Mouse (Mus musculus) CH12.LX (cell line): ENCODE measurements around the gene Was. TPM values are rescaled to one million over a fixed set of nuclear protein-coding genes. Genes with fewer than 3 reads are reported as not detected.

Experiments
- DNase-seq: peaks from one replicate; pipeline ENCODE4 v3.0.0-alpha.2; 2013; ENCODE audit errors: extremely low read depth
- H3K27ac ChIP-seq: 2 replicates; pipeline ENCODE4 v1.5.1; 2012; ENCODE audit warnings: low read depth, mild to moderate bottlenecking, control low read depth, moderate library complexity; ENCODE audit not compliant: insufficient read depth
- H3K27me3 ChIP-seq: replicated peaks from 2 replicates; pipeline ENCODE3; 2012; ENCODE audit warnings: inconsistent platforms
- H3K36me3 ChIP-seq, 2 experiments: replicated peaks in 1 of 2; 2 replicates each; pipeline versions ENCODE3 to v1.6.1; 2012; ENCODE audit warnings: inconsistent platforms in 1 of 2, low read length in 1 of 2, mild to moderate bottlenecking in 1 of 2, mixed read lengths in 1 of 2, moderate library complexity in 1 of 2; ENCODE audit not compliant: control insufficient read depth in 1 of 2, insufficient read depth in 1 of 2
- H3K4me1 ChIP-seq, 2 experiments: 2 replicates each; pipeline ENCODE4 v1.6.1; 2012; ENCODE audit warnings: inconsistent platforms in 1 of 2, moderate library complexity in 1 of 2; ENCODE audit not compliant: insufficient read depth in 2 of 2, control insufficient read depth in 1 of 2
- H3K4me2 ChIP-seq: 2 replicates; pipeline ENCODE4 v1.6.1; 2012; ENCODE audit warnings: low read depth, mild to moderate bottlenecking, control low read depth; ENCODE audit not compliant: poor library complexity, insufficient read depth, severe bottlenecking
- H3K4me3 ChIP-seq, 3 experiments: fragments of 150-350 bp in 1 of 3; sonication (generic) in 1 of 3; replicated peaks in 1 of 3; 2 replicates each; pipeline versions ENCODE3 to v1.5.1; 2011 to 2012; ENCODE audit warnings: low read depth in 2 of 3, low read length in 2 of 3, mild to moderate bottlenecking in 2 of 3, moderate library complexity in 2 of 3, control low read depth in 1 of 3, improper control_type of control experiment in 1 of 3, inconsistent platforms in 1 of 3, mixed read lengths in 1 of 3; ENCODE audit not compliant: poor library complexity in 1 of 3
- H3K79me2 ChIP-seq: replicated peaks from 2 replicates; pipeline ENCODE4 v1.6.1; 2012; ENCODE audit warnings: mild to moderate bottlenecking, moderate library complexity; ENCODE audit not compliant: control insufficient read depth, poor library complexity, insufficient read depth, severe bottlenecking; ENCODE audit errors: extremely low read depth
- H3K9ac ChIP-seq: 2 replicates; pipeline ENCODE4 v1.6.1; 2012; ENCODE audit warnings: low read depth, mild to moderate bottlenecking, control low read depth, moderate library complexity; ENCODE audit not compliant: insufficient read depth
- H3K9me3 ChIP-seq: replicated peaks from 2 replicates; pipeline ENCODE3; 2012; ENCODE audit warnings: low read length, inconsistent platforms, mixed read lengths
- CHD2 ChIP-seq: IDR thresholded peaks from 2 replicates; pipeline ENCODE4 v1.6.1; 2011; ENCODE audit warnings: low read length, improper control_type of control experiment
- CTCF ChIP-seq, 2 experiments: IDR thresholded peaks in 1 of 2; conservative IDR thresholded peaks in 1 of 2; 2 replicates each; pipeline ENCODE4 v1.5.1; 2011 to 2012; ENCODE audit warnings: low read depth in 2 of 2, low read length in 2 of 2, improper control_type of control experiment in 1 of 2, inconsistent platforms in 1 of 2, mild to moderate bottlenecking in 1 of 2, moderate library complexity in 1 of 2
- E2F4 ChIP-seq: IDR thresholded peaks from 2 replicates; pipeline ENCODE4 v1.6.1; 2011; ENCODE audit warnings: low read depth, low read length, improper control_type of control experiment; ENCODE audit not compliant: insufficient replicate concordance
- ELF1 ChIP-seq: IDR thresholded peaks from 2 replicates; pipeline ENCODE4 v1.6.1; 2014; ENCODE audit warnings: low read depth, mild to moderate bottlenecking, inconsistent platforms, low read length, improper control_type of control experiment
- JUND ChIP-seq: conservative IDR thresholded peaks from 2 replicates; pipeline ENCODE4 v1.6.1; 2011; ENCODE audit warnings: low read depth, low read length, improper control_type of control experiment
- KAT2A ChIP-seq: IDR thresholded peaks from 2 replicates; pipeline ENCODE4 v1.6.1; 2012; ENCODE audit warnings: low read length, improper control_type of control experiment, inconsistent platforms; ENCODE audit not compliant: insufficient replicate concordance
- MAFK ChIP-seq: IDR thresholded peaks from 2 replicates; pipeline ENCODE4 v1.6.1; 2011; ENCODE audit warnings: low read length, improper control_type of control experiment; ENCODE audit not compliant: insufficient replicate concordance
- NELFE ChIP-seq: IDR thresholded peaks from 2 replicates; pipeline ENCODE4 v1.6.1; 2011; ENCODE audit warnings: low read depth, low read length, improper control_type of control experiment
- POLR2A ChIP-seq: IDR thresholded peaks from 2 replicates; pipeline ENCODE4 v1.6.1; 2011; ENCODE audit warnings: low read depth, mild to moderate bottlenecking, improper control_type of control experiment, low read length
- POLR2AphosphoS2 ChIP-seq: IDR thresholded peaks from 2 replicates; pipeline ENCODE4 v1.6.1; 2011; ENCODE audit warnings: low read depth, low read length, improper control_type of control experiment
- RAD21 ChIP-seq: IDR thresholded peaks from 2 replicates; pipeline ENCODE4 v1.6.1; 2011; ENCODE audit warnings: low read depth, mild to moderate bottlenecking, low read length, improper control_type of control experiment, moderate library complexity
- RCOR1 ChIP-seq: conservative IDR thresholded peaks from 2 replicates; pipeline ENCODE4 v1.6.1; 2012; ENCODE audit warnings: low read depth, mild to moderate bottlenecking, inconsistent platforms, low read length, improper control_type of control experiment
- SMC3 ChIP-seq: IDR thresholded peaks from 2 replicates; pipeline ENCODE4 v1.6.1; 2011; ENCODE audit warnings: low read depth, low read length, improper control_type of control experiment
- UBTF ChIP-seq: IDR thresholded peaks from 2 replicates; pipeline ENCODE4 v1.6.1; 2012; ENCODE audit warnings: low read depth, mild to moderate bottlenecking, inconsistent platforms, low read length, improper control_type of control experiment, moderate library complexity
- USF2 ChIP-seq: conservative IDR thresholded peaks from 2 replicates; pipeline ENCODE4 v1.6.1; 2011; ENCODE audit warnings: low read depth, low read length, improper control_type of control experiment
- ZC3H11A ChIP-seq: IDR thresholded peaks from 2 replicates; pipeline ENCODE4 v1.6.1; 2012; ENCODE audit warnings: low read depth, mild to moderate bottlenecking, inconsistent platforms, low read length, improper control_type of control experiment
- ZMIZ1 ChIP-seq: IDR thresholded peaks from 2 replicates; pipeline ENCODE4 v1.6.1; 2012; ENCODE audit warnings: low read depth, mild to moderate bottlenecking, inconsistent platforms, low read length, improper control_type of control experiment
- ZNF384 ChIP-seq: IDR thresholded peaks from 2 replicates; pipeline ENCODE4 v1.6.1; 2012; ENCODE audit warnings: low read depth, low read length, improper control_type of control experiment, inconsistent platforms
- dilution Hi-C: fragments of 300-500 bp; cut with MboI; formaldehyde crosslinking; loops from 2 replicates; pipeline ENCODE4 v1.14.3; 2020; ENCODE audit warnings: low sequenced_read_pairs; ENCODE audit not compliant: extremely low pct_unique_long_range_greater_than_20kb, extremely low pct_ligation_motif_present
- in situ Hi-C: fragments of 300-500 bp; cut with MboI; formaldehyde crosslinking; loops from 3 replicates; pipeline ENCODE4 v1.14.3; 2019; ENCODE audit warnings: low sequenced_read_pairs, low pct_ligation_motif_present, low pct_unique_long_range_greater_than_20kb, mixed read lengths
- polyA plus RNA-seq: library from polyadenylated mRNA; unstranded; fragments of >175 nt; gene quantifications from 2 replicates; pipeline ENCODE4 v1.2.1, GENCODE M21; 2012; ENCODE audit warnings: low read depth; ENCODE audit not compliant: insufficient read length
- total RNA-seq, 2 experiments: library from RNA; depleted of rRNA; stranded (reverse); fragments of 300-350 nt in 1 of 2; fragments of >200 nt in 1 of 2; gene quantifications; 2 replicates each; pipeline ENCODE4 v1.2.3; 2012 to 2014

Was gene
- total and polyA plus RNA-seq, 3 experiments: 47.0 to 83.7 (median 53.9) TPM

- Histone ChIP-seq H3K36me3 (no peaks in the 10 kb centered on the region), H3K79me2 (no peaks in the 10 kb centered on the region; the same call in 1 of the 2 replicates), H3K27me3 (no peaks in the 10 kb centered on the region), H3K27ac (no peak overlapping the region), H3K4me2 (no peak overlapping the region), H3K9ac (no peak overlapping the region), H3K4me1 (no peaks in the 10 kb centered on the region), H3K9me3 (no peaks in the 10 kb centered on the region), H3K4me3 (no peak overlapping the region)
- DNase-seq: no peak
- dilution Hi-C loops: no loop called here
- TF ChIP-seq CHD2: no peak
- no peak for TF ChIP-seq E2F4
- peak; percentile 45 for TF ChIP-seq ZNF384
- TF ChIP-seq SMC3: peak; percentile 12; the same call in 1 of the 2 replicates
- TF ChIP-seq CTCF (conservative IDR thresholded peaks at IDR 0.05 in 1 of 2, IDR thresholded peaks at IDR 0.05 in 1 of 2; ENCODE audit: low read depth in 2 of 2, low read length in 2 of 2): peak in 1 of 2 experiments; percentile 49; a peak in 2 of 4 replicates
- peak; percentile 49 for TF ChIP-seq RAD21
- in situ Hi-C loops: loop anchor here (25.0 kb wide), 1 partner anchor 189 kb away; the partner anchor contains the start of genes Gm10490, Gm10491 and Pcsk1n
Measured at GRCm38 (mm10) chrX:8101017-8101416, 10.7 kb upstream of the Was start.

GRCm38 (mm10) chrX:8099435-8099834 is 9.1 kb upstream of the Was start:
- H3K9ac ChIP-seq: no peak overlapping the region
- no peak for DNase-seq
- in situ Hi-C loops: no loop called here
- no peaks in the 10 kb centered on the region for H3K27me3 ChIP-seq
- TF ChIP-seq UBTF (no peak), E2F4 (no peak), USF2 (no peak), MAFK (no peak), POLR2AphosphoS2 (no peak), NELFE (no peak), KAT2A (no peak), RCOR1 (no peak), ELF1 (no peak), CTCF (conservative IDR thresholded peaks at IDR 0.05 in 1 of 2, IDR thresholded peaks at IDR 0.05 in 1 of 2; ENCODE audit: low read depth in 2 of 2, low read length in 2 of 2) (no peak), POLR2A (no peak), JUND (no peak), ZMIZ1 (no peak), ZC3H11A (no peak), SMC3 (no peak)
- no peak overlapping the region for H3K4me3 ChIP-seq
- no peaks in the 10 kb centered on the region for H3K36me3 ChIP-seq
- no peaks in the 10 kb centered on the region for H3K9me3 ChIP-seq
- no peak overlapping the region for H3K4me2 ChIP-seq
- dilution Hi-C loops: no loop called here
- no peak overlapping the region for H3K27ac ChIP-seq
- no peaks in the 10 kb centered on the region for H3K4me1 ChIP-seq
- no peaks in the 10 kb centered on the region; the same call in 1 of the 2 replicates for H3K79me2 ChIP-seq
